Mouse (Mus musculus) cerebral cortex, adult 2 months (tissue): ENCODE data around the gene Ralgps1.

Experiments used
- WGBS: fragments of 180-500 bp; shearing (Covaris S2); methylation state at CpG from one replicate; pipeline ENCODE4 v1.1.7; 2018; 5-methylcytosine and 5-hydroxymethylcytosine counted together

The Ralgps1 gene

GRCm38 (mm10) chr2:33173686-33174085 is 197.6 kb downstream of the Ralgps1 start:
- 80% methylated on average over 7 of the region's 7 CpGs for WGBS

- 67% methylated on average over 10 of the region's 10 CpGs for WGBS
Observed at GRCm38 (mm10) chr2:33173126-33173525, 198.2 kb downstream of the Ralgps1 start.

GRCm38 (mm10) chr2:33170777-33171565 is 200.3 kb downstream of the Ralgps1 start:
- WGBS, result 53% methylated on average over 10 of the region's 10 CpGs

DNA sequence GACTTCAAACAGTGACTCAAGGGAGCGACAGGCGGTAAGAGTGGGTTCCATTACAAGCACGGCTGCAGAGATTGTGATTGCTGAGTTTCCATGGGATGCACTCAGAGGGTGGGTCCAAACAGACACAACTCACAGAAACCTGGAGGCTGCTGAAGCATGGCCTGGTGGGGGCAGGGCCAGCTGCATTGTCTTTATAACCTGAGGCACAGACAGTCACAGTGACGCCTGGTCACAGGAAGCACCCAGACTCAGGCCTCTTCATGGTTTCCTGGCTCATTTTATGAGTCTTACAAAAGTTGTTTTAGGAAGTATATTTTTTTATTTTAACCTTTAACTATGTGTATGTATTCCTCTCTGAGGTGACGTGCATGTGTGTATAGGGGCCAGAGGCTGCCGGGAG is 201.8 kb downstream of the Ralgps1 start:
- WGBS, result 90% methylated on average over 6 of the region's 6 CpGs

GRCm38 (mm10) chr2:33167060-33167459 is 204.2 kb downstream of the Ralgps1 start:
- WGBS, result 90% methylated on average over 3 of the region's 3 CpGs

DNA sequence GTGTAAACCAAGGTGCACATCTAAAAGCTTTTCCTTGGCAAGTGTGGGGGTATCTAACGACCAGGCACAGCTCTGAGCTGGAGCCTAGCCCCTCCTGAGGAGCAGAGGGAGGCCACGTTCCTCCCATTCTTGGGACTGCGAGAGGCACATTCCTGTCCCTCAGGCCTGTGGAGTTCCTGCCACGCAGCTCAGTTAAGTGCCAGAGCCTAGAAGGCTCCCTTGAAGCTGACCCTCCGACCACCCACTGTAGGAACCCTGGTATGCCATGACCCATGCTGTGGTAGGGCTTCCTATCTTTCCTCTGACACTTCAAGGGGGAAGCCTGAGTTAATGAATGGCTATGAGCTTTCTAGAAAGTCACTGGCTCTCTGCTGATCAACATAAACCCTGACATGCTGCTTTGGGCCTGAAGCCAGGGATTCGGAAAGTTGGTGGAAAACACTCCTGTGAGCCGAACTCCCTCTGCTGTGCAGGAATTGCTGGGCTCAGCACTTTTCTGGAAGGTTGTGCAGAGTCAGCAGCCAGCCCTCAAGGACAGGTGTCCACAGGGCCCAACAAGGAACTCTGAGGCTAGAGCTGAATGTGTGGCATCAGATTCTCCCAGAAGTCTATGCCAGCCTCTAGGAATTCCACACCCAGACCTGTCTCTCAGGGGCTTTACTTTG is 205.4 kb downstream of the Ralgps1 start:
- WGBS, result 63% methylated on average over 7 of the region's 7 CpGs

- 58% methylated on average over 4 of the region's 4 CpGs for WGBS
Observed at GRCm38 (mm10) chr2:33165229-33165628, 206.1 kb downstream of the Ralgps1 start.

GRCm38 (mm10) chr2:33164646-33165045 is 206.6 kb downstream of the Ralgps1 start:
- 37% methylated on average over 3 of the region's 3 CpGs for WGBS

- WGBS, result 59% methylated on average over 2 of the region's 2 CpGs
Observed at GRCm38 (mm10) chr2:33162126-33162525, 209.2 kb downstream of the Ralgps1 start.

DNA sequence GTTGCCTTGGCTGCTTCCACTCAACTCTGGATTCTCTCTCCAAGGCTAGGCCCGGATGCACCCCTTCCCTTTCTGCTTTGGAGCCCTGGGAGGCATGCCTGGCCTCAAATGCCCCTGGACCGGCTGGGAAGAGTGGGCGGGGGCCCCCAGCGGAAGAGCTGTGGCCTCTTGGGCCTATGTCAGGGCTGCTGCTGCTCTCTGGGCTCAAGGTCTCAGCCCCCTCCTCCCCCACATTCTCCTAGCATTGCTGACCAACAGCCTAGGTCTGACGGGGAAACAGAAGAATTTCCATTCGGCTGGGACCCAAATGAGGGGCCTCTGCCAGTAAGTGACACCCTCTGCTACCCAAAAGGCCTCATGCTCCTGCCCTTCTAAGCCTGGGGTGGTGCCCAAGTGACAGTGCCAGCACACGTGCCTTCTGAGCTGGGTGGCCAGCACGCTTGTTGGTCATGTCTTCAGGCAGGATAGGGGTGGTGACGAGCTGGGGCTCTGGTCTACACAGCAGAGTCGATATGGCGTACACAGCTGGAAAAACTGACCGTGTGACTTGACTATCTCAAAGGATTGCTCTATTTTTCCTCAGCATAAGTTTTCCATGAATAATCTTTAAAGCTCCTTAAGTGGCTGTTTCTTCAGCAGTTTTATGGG is 210.8 kb downstream of the Ralgps1 start:
- 67% methylated on average over 12 of the region's 12 CpGs for WGBS

DNA sequence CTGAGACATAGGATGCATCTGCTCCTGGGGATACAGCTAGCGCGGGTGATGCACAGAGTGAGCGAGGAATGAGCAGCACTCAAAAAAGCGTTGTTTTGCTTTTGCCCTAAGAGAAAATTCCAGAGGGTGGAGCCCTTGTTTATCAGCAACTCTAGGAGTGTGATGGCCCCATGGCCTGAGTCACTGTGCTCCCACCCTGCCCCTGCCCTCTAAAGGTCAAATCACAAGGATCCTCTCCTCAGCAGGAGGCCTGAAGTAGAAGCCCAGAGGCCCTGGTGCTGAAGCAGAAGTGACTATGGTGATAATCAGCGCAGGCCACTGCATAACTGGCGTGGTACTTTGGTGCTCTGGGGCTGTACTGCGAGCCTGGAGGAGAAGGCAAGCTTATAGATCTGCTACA is 211.7 kb downstream of the Ralgps1 start:
- 83% methylated on average over 7 of the region's 7 CpGs for WGBS

DNA sequence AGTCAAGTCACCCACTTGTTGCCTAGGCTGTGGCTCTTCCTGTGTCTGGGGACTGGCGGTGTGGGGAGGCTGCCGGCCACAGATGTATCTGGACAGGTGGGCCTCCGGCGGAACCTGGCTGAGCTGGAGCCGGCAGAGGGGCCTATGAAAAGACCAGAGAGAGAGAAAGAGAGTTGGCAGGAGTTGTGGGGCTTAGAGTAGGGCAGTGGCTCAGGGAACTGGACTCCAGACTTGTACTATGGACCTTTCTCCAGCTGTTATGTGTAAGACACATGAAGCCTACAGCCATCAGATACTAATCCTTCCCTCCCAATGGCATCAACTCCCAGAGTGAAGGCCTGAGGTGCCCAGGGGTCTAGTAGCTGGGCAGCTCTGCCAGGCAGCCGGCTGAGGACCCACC is 212.4 kb downstream of the Ralgps1 start:
- WGBS, result 73% methylated on average over 6 of the region's 6 CpGs

GRCm38 (mm10) chr2:33156283-33156781 is 215.0 kb downstream of the Ralgps1 start:
- WGBS, result 67% methylated on average over 5 of the region's 5 CpGs

- 18% methylated on average over 5 of the region's 5 CpGs for WGBS
Observed at GRCm38 (mm10) chr2:33154751-33155372, 216.4 kb downstream of the Ralgps1 start.

DNA sequence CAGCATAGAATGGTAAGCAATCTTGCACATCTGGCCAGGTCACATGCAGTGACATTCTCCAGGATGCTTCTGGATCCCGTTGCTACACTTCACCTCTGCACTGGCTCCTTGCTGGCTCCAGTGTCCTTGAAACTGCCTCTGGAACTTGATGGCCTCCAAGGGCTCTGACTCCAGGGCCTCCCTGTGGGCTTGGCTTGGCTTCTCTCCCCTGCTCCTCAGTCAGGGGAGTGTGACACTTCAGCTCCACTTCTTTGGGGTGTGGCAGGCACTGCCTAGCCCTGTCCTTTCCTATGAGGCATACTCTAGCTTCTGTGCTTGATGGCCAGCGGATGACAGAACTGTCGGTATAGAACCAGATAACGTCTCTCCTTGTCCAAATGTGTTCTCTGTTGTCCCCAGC is 224.3 kb downstream of the Ralgps1 start:
- WGBS, result 93% methylated on average over 4 of the region's 4 CpGs

GRCm38 (mm10) chr2:33143292-33143691 is 228.0 kb downstream of the Ralgps1 start:
- 74% methylated on average over 2 of the region's 2 CpGs for WGBS

- 85% methylated on average over 2 of the region's 2 CpGs for WGBS
Observed at GRCm38 (mm10) chr2:33138491-33138890, 232.8 kb downstream of the Ralgps1 start.

GRCm38 (mm10) chr2:33137731-33138130 is 233.6 kb downstream of the Ralgps1 start:
- WGBS, result 86% methylated on average over 4 of the region's 4 CpGs

GRCm38 (mm10) chr2:33137244-33137643 is 234.0 kb downstream of the Ralgps1 start:
- WGBS, result 90% methylated on average over 9 of the region's 9 CpGs

- 98% methylated on average over 6 of the region's 6 CpGs for WGBS
Observed at GRCm38 (mm10) chr2:33136366-33136765, 234.9 kb downstream of the Ralgps1 start.

- WGBS, result 76% methylated on average over 7 of the region's 7 CpGs
Observed at GRCm38 (mm10) chr2:33134766-33135490, 236.4 kb downstream of the Ralgps1 start.
